Mouse (Mus musculus): ENCODE results near the gene Spock1.
"Not testable (repeated sequence)": the region's sequence is repeated elsewhere in the genome, so short reads cannot be mapped to it uniquely, and the experiment has no call there.

Gene Spock1

GRCm38 (mm10) chr13:57643036-57643435, 265.1 kb downstream of the Spock1 start:
- DNase-seq = no peak

GRCm38 (mm10) chr13:57641649-57642048, 266.5 kb downstream of the Spock1 start:
- DNase-seq = no peak

GRCm38 (mm10) chr13:57640968-57641367, 267.2 kb downstream of the Spock1 start:
- no peak for DNase-seq

- no peak for DNase-seq
Measured at GRCm38 (mm10) chr13:57638820-57639219, 269.3 kb downstream of the Spock1 start.

- no peak for DNase-seq
Measured at GRCm38 (mm10) chr13:57637606-57638132, 270.5 kb downstream of the Spock1 start.

GRCm38 (mm10) chr13:57637080-57637572, 271.0 kb downstream of the Spock1 start:
- DNase-seq = no peak

- DNase-seq = no peak
Measured at GRCm38 (mm10) chr13:57636196-57637015, 271.7 kb downstream of the Spock1 start.

- DNase-seq = no peak
Measured at GRCm38 (mm10) chr13:57630532-57630931, 277.6 kb downstream of the Spock1 start.

- DNase-seq = no peak
Measured at GRCm38 (mm10) chr13:57628218-57628617, 279.9 kb downstream of the Spock1 start.

- no peak for DNase-seq
Measured at GRCm38 (mm10) chr13:57626434-57626833, 281.7 kb downstream of the Spock1 start.

GRCm38 (mm10) chr13:57623909-57624481, 284.1 kb downstream of the Spock1 start:
- no peak for DNase-seq

- DNase-seq = no peak
Measured at GRCm38 (mm10) chr13:57619079-57619768, 288.9 kb downstream of the Spock1 start.

GRCm38 (mm10) chr13:57611326-57612171, 296.6 kb downstream of the Spock1 start:
- DNase-seq = no peak

- no peak for DNase-seq
Measured at GRCm38 (mm10) chr13:57609946-57610345, 298.2 kb downstream of the Spock1 start.

- DNase-seq = no peak
Measured at GRCm38 (mm10) chr13:57604437-57604836, 303.7 kb downstream of the Spock1 start.

GRCm38 (mm10) chr13:57603226-57603625, 304.9 kb downstream of the Spock1 start:
- no peak for DNase-seq

GRCm38 (mm10) chr13:57595761-57596051, 312.4 kb downstream of the Spock1 start:
- DNase-seq = no peak

- peak; percentile 22 to 25 for DNase-seq
Measured at GRCm38 (mm10) chr13:57595032-57595760, 312.9 kb downstream of the Spock1 start.

- DNase-seq = not testable (repeated sequence)
Measured at GRCm38 (mm10) chr13:57589338-57589914, 318.7 kb downstream of the Spock1 start.

- DNase-seq = no peak
Measured at GRCm38 (mm10) chr13:57588558-57589273, 319.4 kb downstream of the Spock1 start.

GRCm38 (mm10) chr13:57585131-57585530, 323.0 kb downstream of the Spock1 start:
- no peak for DNase-seq

Data from kidney, postnatal 4 days (tissue).